Mouse (Mus musculus): ENCODE data around the gene Lin54. TPM values are rescaled to one million over a fixed set of nuclear protein-coding genes. Genes with fewer than 3 reads are reported as not detected.
A peak's percentile ranks its signal among the peaks of the same experiment; 100 is the strongest.

Lin54 gene
- 6.4 and 7.9 TPM in 2 replicates for polyA plus RNA-seq (2012; rRNA removed)

DNA sequence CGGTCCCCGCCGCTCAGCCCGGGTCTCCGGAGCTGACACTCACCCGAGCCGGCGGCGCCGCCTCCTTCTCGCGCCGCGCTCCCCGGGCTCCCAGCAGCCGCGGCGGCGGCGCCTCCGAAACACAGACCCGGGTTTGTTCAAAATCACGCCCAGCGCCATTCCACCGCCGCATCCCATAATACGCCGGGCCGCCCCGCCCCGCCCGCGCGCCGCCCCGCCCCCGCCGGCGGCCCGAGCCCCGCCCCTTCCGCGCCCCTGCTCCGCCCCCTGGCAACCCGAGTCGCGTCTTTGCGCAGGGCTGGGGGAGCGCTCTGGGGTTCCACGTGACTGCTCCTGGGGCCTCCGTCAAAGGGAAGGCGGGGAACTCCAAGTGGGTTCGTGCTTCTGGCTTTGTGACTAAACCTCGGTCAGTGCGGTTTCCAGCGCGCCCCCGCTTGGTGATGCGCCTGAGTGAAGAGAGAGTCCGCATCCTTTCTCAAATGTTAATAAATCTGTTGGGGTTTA, at the start of gene Lin54:
Lin54 (minus strand) TSS at position 182 of the 504 bp plus-strand sequence.
- peak; percentile 80 to 91 for DNase-seq (ENCODE audit: extremely low spot score in 1 of 2, low spot score in 1 of 2)

DNA sequence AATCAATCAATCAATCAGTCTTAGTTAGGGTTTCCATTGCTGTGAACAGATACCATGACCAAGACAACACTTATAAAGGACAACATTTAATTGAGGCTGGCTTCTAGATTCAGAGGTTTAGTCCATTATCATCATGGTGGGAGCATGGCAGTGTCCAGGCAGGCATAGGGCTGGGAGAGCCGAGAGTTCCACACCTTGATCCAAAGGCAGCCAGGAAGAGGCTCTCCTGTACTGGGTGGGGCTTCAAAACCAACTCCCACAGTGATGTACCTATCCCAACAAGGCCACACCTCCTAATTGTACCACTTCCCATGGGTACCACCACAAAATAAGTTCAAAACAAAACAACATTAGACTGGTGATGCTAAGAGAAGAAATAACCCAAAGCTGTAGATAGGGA, 49.7 kb upstream of the Lin54 start:
- no peak for DNase-seq (ENCODE audit: extremely low spot score in 1 of 2, low spot score in 1 of 2)

DNA sequence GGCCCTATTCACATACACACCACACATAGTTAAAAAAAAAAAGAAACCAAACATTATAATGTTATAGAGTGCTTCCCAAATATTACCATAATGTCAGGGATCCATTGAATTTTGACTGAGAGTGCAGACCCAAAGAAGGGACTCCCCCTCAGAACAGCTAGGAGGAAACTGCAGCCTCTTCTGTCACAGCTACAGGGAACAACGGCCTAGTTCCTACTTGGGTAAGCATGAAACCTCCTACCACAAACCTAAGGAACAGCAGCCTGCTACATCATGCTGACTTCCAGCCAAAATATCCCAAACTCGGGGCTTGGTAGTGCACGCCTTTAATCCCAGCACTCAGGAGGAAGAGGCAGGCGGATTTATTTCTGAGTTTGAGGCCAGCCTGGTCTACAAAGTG, 48.9 kb upstream of the Lin54 start:
- no peak for DNase-seq (ENCODE audit: extremely low spot score in 1 of 2, low spot score in 1 of 2)

DNA sequence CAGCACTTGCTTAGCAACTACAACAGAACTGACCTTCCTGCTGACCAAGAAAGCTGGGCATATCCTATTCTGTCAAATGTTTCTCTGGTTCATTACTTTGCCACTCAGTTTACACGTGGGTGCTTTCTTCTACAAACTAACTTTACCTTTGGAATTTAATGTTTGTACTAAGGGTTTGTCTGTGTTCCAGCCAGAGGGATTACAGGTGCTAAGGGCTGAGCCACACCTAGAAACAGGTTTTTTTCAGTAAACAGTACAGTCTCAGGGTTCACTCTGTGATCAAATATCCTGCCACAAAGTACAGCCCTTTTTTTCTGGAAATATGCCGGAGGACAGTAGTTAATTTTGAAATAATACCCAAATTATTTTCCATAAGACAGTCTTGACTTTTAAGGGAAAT, 47.8 kb upstream of the Lin54 start:
- no peak for DNase-seq (ENCODE audit: extremely low spot score in 1 of 2, low spot score in 1 of 2)

DNA sequence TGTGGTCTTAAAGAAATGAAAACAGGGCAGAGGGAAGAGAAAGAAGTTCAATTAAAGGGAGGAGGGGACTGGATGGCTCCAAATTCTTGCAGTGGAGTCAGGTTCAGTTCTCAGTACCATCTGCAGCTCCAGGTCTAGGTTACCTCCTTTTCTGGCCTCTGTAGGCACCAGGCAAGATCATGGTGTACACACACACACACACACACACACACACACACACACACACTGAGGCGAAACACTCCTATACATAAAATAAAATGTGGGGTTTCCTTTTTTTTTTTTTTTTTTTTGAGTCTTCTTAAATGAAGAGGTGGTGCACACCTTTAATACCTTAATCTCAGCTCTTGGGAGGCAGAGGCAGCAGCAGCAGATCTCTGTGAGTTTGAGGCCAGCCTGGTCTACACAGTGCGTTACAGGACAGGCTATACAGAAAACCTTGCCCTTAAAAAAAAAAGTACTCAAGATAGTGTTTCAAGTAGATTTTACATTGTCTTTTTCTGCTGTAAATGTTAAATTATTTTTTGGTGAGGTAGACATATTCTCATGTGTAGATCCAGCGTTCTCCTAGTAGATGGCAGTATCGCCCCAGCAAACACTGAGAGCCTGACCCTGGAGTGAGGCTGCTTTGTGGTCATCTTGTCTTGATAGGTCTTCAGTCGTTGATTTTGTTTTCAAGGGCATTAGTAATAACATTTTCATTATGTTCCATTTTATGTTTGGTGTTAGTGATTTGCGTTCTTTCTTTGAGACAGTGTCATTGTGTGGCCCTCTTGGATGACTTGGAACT, 46.0 kb upstream of the Lin54 start:
- DNase-seq (ENCODE audit: extremely low spot score in 1 of 2, low spot score in 1 of 2) = no peak

DNA sequence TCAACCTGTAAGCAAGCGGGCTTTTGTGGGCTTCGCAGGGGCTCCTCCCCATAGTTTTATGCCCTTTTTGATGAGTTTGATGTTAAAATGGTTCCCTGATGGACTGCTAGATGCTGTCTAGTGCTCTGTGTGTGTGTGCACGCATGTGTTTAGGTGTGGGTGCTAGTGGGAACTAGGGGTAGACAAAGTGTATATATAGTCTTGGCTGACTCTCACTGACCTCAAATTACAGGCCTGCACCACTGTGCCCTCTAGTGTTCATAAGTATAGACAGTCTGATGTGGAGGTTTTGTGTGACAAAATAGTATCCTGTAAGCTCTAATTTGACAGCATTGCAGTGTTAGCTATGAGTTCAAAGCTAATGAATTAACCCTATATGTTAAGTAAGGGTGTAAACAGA, 36.2 kb upstream of the Lin54 start:
- peak in 1 of 2 experiments; percentile 62 for DNase-seq (ENCODE audit: extremely low spot score in 1 of 2, low spot score in 1 of 2)

DNA sequence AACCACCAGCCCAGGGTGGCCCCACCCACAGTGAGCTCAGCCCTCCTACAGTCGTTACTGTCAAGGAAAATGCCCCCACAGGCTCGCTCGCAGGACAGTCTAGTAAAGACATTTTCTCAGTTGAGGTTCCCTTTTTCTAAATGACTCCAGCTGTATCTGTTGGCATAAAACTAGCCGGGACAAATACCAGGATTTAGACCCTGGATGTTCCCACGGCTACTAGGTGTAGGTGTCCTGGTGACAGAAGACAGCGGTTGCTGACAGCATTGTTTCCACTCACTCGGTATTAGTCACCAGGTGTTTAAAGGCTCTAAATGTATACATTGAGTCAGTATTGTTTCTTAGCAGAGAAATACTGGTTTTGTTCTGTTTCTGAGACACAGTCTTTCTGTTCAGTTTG, 35.4 kb upstream of the Lin54 start:
- DNase-seq (ENCODE audit: extremely low spot score in 1 of 2, low spot score in 1 of 2) = peak in 1 of 2 experiments; percentile 7

DNA sequence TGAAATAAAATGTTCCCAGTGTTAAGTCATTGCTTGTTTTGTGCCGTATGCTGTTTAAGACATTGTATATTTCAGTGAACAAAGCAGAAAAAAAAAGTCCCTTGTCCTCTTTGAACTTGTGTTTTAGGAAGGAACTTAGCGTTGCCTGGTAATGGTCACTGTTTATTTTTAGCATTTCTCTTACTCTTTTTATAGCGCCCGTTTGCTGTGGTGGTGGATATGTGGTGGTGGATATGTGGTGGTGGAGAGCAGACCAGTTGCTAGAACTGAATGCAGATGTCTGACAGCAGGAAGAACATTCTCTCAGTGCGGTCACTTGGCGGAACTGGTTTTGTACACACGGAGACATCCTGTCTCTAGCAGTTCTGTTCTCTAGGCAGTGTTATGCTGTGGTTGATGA, 25.7 kb upstream of the Lin54 start:
- peak in 1 of 2 experiments; percentile 11 for DNase-seq (ENCODE audit: extremely low spot score in 1 of 2, low spot score in 1 of 2)

DNA sequence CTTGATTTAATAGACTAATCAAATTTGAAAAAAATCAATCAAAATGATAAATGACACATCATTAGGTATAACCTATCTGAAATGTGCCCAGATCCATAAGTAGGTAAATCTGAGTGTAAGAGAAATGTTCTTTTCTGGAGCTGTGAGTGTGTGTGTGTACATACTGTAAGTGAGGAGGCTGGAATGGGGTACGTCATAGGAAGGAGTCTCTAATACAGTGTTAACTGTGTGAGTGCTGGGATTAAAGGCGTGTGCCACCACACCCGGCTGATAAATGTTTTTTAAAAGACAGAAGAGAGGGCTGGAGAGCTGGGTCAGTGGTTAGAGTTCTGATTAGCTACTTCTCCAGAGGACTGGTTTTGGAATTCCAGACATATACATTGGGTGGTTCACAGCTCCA, 25.2 kb upstream of the Lin54 start:
- DNase-seq (ENCODE audit: extremely low spot score in 1 of 2, low spot score in 1 of 2) = no peak

DNA sequence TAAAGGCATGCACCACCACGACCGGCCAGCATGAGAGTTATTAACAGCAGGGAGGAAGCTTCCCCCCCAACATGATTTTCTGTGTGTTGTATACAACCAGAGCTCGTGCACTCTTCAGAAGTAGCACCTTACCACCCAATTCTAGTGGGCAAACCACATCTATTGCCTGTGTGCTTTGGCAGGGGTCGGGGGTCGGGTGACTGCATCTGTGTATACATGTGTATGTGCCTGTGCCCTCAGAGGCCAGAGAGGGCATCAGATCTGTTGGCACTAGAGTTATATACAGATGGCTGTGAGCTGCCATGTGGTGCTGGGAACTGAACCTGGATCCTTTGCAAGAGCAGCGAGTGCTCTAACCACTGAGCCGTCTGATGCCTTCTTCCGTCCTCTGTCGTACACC, 24.5 kb upstream of the Lin54 start:
- no peak for DNase-seq (ENCODE audit: extremely low spot score in 1 of 2, low spot score in 1 of 2)

DNA sequence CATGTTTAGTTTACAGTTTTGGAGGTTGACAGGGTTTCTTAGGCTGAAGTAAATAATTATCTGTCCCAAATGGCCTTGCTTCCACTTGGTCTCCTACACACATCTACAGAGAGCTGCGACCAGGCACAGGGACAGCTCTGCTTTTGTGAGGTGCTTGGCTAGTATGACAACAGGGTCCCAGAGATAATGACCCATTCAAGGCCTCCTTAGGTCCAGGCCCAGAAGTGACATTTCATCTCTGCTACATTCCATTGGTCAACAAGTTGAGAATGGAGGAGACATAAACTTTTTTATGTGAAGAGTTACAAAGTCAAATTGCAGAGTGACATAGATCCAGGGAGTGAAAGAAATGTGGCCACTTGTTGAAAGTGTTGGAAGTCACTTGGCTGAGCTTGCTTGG, 22.9 kb upstream of the Lin54 start:
- DNase-seq (ENCODE audit: extremely low spot score in 1 of 2, low spot score in 1 of 2) = no peak

DNA sequence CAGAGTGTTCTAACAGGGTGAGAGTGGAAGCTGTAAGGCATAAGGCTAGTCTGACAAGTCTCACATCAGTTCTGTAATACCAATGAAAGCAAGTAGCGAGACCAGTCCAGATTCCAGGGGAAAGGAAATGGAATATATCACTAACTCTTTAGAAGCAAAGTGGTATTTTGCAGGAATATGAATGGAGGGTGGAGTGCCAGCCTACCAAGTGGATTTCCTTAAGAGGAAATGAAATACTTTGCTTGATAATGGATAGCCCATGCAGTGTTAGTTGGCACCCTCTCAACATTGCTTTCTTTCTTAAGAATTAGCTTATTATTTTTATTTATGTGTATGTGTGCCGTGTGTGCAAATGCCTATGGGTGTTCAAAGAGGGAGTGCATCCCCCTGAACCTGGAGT, 19.8 kb upstream of the Lin54 start:
- no peak for DNase-seq (ENCODE audit: extremely low spot score in 1 of 2, low spot score in 1 of 2)

DNA sequence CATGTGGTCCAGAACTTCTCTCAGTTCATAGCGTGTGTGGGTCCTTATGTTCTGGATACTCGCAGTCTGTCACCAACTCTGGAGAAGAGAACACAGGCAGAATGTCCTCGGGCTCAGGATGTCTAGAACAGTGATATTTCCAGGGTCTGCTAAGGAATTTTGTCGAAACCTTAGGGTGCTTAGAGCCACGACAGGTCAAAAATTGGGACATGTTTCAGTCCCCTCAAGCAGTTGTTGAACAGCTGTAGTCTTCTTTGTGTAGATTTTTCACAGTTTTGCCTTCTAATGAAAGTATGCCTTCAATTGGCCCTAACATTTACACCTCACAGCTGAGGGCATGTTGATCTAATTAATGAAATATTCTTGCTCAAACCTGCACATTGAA, 18.6 kb upstream of the Lin54 start:
- DNase-seq (ENCODE audit: extremely low spot score in 1 of 2, low spot score in 1 of 2) = no peak

DNA sequence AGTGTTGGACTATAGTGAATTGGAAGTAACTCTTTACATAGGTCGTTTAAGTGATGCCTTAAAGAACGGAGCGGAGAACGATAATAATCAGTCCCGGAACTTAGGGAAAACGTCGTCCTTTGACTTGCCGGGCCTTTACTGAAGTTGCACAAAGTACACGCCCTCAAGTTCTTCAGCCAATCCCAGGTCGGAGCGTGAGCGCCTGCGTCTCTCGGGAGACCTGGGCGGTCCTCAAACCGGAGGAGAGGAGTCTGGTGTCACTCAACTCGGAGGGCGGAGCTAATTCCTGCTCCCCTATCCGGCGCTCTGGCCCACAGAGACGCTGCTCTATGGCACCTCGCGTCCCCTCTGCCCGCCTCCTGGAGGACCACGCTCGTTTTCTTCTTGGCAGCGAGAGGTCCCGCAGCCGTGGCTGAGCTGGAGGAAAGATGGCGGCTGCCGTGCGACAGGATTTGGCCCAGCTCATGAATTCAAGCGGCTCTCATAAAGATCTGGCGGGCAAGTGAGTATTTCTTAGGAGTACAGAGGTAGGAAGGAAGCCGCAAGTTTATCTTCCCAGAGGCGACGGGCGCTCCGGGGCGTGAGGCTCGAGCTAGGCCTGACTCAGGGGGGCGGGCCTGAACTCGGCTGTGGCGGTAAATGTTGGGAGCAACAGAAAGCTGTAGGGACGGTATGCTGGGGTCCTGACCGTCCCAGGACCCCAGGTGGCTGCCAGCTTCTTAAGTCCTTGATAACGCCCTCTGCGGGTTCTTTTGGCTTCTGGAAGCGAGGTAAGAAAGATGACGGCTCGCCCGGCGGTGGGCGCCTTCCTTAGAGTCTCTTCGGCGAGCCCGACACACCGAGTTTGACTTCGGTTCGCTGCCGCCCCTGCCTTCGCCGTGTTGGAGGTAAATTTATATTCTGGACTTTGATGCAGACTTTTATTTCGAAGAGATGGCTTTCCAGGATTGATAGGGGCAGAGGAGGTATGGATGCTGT, 17.9 kb upstream of the Lin54 start, which contains the start of gene Cops4:
Cops4 (plus strand) TSS at position 261 of the 978 bp plus-strand sequence.
- peak; percentile 98 to 99 for DNase-seq (ENCODE audit: extremely low spot score in 1 of 2, low spot score in 1 of 2)

DNA sequence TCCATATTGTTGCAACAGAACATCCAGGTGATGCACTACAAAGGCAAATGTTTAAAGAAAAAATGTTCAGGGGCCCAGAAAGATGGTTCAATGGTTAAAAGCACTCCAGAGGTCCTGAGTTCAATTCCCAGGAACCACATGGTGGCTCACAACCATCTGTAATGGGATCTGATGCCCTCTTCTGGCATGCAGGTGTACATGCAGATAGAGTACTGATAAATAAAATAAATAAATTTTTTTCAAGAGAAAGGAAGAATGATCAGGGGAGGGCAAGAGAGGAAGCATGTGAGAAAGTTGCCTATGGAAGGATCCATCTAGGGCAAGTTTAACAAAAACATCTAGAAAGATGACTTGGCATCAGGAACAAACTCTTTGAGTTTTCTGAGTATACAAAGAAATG, 12.1 kb upstream of the Lin54 start:
- DNase-seq (ENCODE audit: extremely low spot score in 1 of 2, low spot score in 1 of 2) = no peak

DNA sequence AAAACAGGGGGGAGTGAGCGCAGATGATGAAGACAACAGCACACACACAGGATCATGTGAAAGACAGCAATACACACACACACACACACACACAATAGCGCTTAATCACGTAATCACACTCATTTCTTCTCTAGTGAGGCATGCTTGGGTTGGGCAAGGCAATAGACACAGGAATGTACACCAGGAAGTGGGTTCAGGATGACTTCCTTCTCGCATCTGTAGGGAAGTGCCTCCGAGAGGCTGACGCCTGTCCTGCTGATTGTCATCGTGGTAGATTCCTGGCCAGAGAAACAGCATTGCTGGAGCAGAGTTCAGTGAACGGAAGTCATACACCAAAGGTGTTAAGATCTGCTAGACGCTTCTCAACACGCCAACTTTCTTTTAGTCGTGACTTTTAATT, 8.8 kb upstream of the Lin54 start:
- DNase-seq (ENCODE audit: extremely low spot score in 1 of 2, low spot score in 1 of 2) = no peak

DNA sequence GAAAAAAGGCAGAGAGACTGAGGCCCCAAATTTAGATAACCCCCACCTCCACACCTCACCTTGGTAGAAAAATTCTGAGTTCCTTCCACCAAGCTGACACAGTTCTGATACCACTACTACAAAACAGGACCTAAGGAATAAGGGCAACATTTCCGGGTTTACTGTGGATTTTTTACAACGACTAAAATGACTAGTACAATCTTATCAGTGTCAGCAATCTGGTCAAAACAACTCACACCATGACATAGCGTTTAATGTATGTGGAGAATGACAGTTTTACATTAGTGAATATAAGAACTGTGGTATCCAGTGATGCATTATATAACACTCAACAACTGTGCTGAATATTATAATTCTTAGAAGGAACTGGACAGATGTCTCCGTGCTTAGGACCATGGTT, 828 bp upstream of the Lin54 start:
- no peak for DNase-seq (ENCODE audit: extremely low spot score in 1 of 2, low spot score in 1 of 2)

DNA sequence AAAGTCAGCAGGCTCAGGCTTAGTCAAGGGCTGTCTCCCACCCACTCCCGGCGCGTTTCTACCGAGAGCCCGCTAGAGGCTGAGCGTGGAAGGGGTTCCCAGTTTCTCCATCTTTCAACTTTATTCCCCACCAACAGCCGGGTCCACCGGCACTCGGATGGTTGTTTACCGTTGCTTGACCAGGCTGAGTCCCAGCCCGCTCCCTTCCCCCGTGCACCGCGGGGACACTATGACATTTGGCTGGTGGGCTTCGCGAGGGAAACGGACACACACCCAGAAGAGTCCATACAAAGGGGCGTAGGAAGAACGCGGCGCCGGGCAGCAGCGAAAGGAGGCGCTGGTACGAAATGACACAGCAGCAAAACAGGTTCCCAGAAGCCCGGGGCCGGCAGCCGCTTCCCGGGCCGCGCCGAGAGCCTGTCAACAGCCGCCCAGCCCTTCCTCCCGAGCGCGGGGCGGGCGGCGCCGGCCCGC, 571 bp downstream of the Lin54 start:
- peak in 1 of 2 experiments; percentile 70 for DNase-seq (ENCODE audit: extremely low spot score in 1 of 2, low spot score in 1 of 2)

DNA sequence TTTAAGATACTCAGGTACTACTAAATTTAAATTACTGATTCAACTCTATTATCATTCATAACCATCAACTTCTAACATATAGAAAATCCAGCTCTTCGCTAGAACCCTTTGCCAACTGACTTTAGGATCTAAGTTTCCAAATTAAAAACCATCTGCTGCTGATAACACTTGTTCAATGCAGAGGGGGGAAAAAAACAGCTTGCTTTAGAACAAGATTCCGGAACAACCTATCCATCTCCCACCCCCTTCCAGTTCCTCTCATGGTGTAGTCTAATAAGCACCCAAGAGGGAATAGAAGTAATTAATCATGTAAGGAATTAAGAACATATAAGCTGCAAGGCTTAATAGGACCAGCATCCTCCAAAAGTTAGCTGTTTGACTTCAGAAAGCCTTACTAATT, 1.2 kb downstream of the Lin54 start:
- DNase-seq (ENCODE audit: extremely low spot score in 1 of 2, low spot score in 1 of 2) = peak in 1 of 2 experiments; percentile 4

DNA sequence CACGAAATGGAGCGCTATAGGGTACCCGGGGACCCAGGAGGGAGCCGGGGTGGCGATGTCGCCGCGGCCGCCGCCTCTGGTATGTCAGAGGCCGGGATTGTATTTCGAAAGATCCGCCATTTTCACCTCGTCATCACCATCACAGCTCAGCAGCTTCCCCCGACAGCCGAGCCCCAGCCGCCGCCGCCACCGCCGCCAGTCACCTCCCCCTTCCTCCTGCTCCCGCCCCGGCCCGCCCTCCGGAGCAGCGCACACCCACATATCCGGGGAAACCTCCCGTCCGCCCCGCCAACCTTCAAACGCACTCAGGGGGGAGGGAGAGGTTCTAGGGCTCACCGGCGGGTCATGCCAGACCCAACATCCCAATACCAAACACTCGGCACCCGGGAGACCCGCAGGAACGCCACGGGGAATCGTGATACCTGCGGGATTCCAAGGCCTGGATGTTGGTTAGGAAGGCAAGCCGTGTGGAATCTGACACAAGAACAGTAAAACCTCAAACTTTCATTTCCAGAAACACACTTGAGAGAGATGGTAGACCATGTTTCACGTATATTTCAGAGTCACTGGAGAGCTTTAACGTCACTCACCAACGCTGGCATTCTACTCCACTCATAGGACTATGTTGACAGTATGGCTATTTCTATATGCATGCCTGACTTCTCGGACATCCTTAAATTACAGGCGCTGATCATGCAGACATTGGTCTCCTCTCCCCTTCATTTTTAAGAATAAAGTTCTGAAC, 1.8 kb downstream of the Lin54 start:
- peak; percentile 27 to 75 for DNase-seq (ENCODE audit: extremely low spot score in 1 of 2, low spot score in 1 of 2)
